Mouse (Mus musculus): ENCODE results near the gene Crygc. TPM values are rescaled to one million over a fixed set of nuclear protein-coding genes. Genes with fewer than 3 reads are reported as not detected.

Gene Crygc
- polyA plus RNA-seq, 1 experiment from 2014 or later, result not detected

GRCm38 (mm10) chr1:65103273-65103672 is 29.8 kb upstream of the Crygc start, which contains the start of gene Cryga:
Cryga (minus strand) TSS chr1:65103373.
- H3K4me2 ChIP-seq, result no peak within 1 kb of the TSS
- no peaks in the 10 kb centered on the region for H3K27me3 ChIP-seq
- H3K4me3 ChIP-seq (replicated peaks), result no peak within 1 kb of the TSS
- WGBS, result 92% methylated on average over 11 of the region's 11 CpGs
- no peak for ATAC-seq (replicated peaks; ENCODE audit: low FRiP score)
- no peaks in the 10 kb centered on the region for H3K4me1 ChIP-seq
- H3K9ac ChIP-seq, result no peak within 1 kb of the TSS
- no peaks in the 10 kb centered on the region for H3K9me3 ChIP-seq (replicated peaks)
- H3K27ac ChIP-seq, result no peak within 1 kb of the TSS
- H3K36me3 ChIP-seq, result no peaks in the 10 kb centered on the region

GRCm38 (mm10) chr1:65096953-65097352 is 23.5 kb upstream of the Crygc start:
- 87% methylated on average over 3 of the region's 3 CpGs for WGBS

GRCm38 (mm10) chr1:65091566-65091965 is 18.1 kb upstream of the Crygc start:
- 93% methylated on average over 3 of the region's 3 CpGs for WGBS
- ATAC-seq (replicated peaks; ENCODE audit: low FRiP score), result no peak

More at GRCm38 (mm10) chr1:65096953-65097352, 23.5 kb upstream of the Crygc start:
- no peaks in the 10 kb centered on the region for H3K9me3 ChIP-seq (replicated peaks)
- H3K4me3 ChIP-seq (replicated peaks), result no peak overlapping the region
- no peak overlapping the region for H3K4me2 ChIP-seq
- H3K36me3 ChIP-seq, result no peaks in the 10 kb centered on the region
- H3K27me3 ChIP-seq, result no peaks in the 10 kb centered on the region
- no peak overlapping the region for H3K27ac ChIP-seq
- H3K9ac ChIP-seq, result no peak overlapping the region
- no peaks in the 10 kb centered on the region for H3K4me1 ChIP-seq
- ATAC-seq (replicated peaks; ENCODE audit: low FRiP score), result no peak

GRCm38 (mm10) chr1:65090370-65090769 is 16.9 kb upstream of the Crygc start:
- WGBS, result 72% methylated on average over 2 of the region's 2 CpGs
- Histone ChIP-seq H3K27me3 (no peaks in the 10 kb centered on the region), H3K9ac (no peak overlapping the region), H3K9me3 (replicated peaks) (no peaks in the 10 kb centered on the region), H3K36me3 (no peaks in the 10 kb centered on the region), H3K27ac (no peak overlapping the region), H3K4me1 (no peaks in the 10 kb centered on the region), H3K4me3 (replicated peaks) (no peak overlapping the region), H3K4me2 (no peak overlapping the region)
- no peak for ATAC-seq (replicated peaks; ENCODE audit: low FRiP score)

More at GRCm38 (mm10) chr1:65091566-65091965, 18.1 kb upstream of the Crygc start:
- Histone ChIP-seq H3K9me3 (replicated peaks) (no peaks in the 10 kb centered on the region), H3K27ac (no peak overlapping the region), H3K4me2 (no peak overlapping the region), H3K4me3 (replicated peaks) (no peak overlapping the region), H3K9ac (no peak overlapping the region), H3K36me3 (no peaks in the 10 kb centered on the region), H3K27me3 (no peaks in the 10 kb centered on the region), H3K4me1 (no peaks in the 10 kb centered on the region)

- no peak overlapping the region for H3K9ac ChIP-seq
- no peak overlapping the region for H3K4me2 ChIP-seq
- H3K27ac ChIP-seq, result no peak overlapping the region
- no peaks in the 10 kb centered on the region for H3K27me3 ChIP-seq
- H3K4me3 ChIP-seq (replicated peaks), result no peak overlapping the region
- no peaks in the 10 kb centered on the region for H3K36me3 ChIP-seq
- H3K9me3 ChIP-seq (replicated peaks), result no peaks in the 10 kb centered on the region
- H3K4me1 ChIP-seq, result no peaks in the 10 kb centered on the region
- ATAC-seq (replicated peaks; ENCODE audit: low FRiP score), result no peak
- WGBS, result 72% methylated on average over 6 of the region's 6 CpGs
These were observed 15.3 kb upstream of the Crygc start for GRCm38 (mm10) chr1:65088567-65089356.

- H3K9me3 ChIP-seq (replicated peaks), result no peaks in the 10 kb centered on the region
- no peaks in the 10 kb centered on the region for H3K36me3 ChIP-seq
- no peaks in the 10 kb centered on the region for H3K27me3 ChIP-seq
- no peak within 1 kb of the TSS for H3K4me2 ChIP-seq
- no peaks in the 10 kb centered on the region for H3K4me1 ChIP-seq
- H3K4me3 ChIP-seq (replicated peaks), result no peak within 1 kb of the TSS
- no peak for ATAC-seq (replicated peaks; ENCODE audit: low FRiP score)
- 31% methylated on average over 7 of the region's 7 CpGs for WGBS
- no peak within 1 kb of the TSS for H3K9ac ChIP-seq
- no peak within 1 kb of the TSS for H3K27ac ChIP-seq
These were observed 8.7 kb upstream of the Crygc start, which contains the start of gene Crygb for GRCm38 (mm10) chr1:65082188-65082587. Crygb (minus strand) TSS chr1:65082288.

GRCm38 (mm10) chr1:65075607-65076006 is 2.1 kb upstream of the Crygc start:
- Histone ChIP-seq H3K4me3 (replicated peaks) (no peak overlapping the region), H3K4me1 (no peaks in the 10 kb centered on the region), H3K27ac (no peak overlapping the region), H3K9me3 (replicated peaks) (no peaks in the 10 kb centered on the region), H3K36me3 (no peaks in the 10 kb centered on the region), H3K4me2 (no peak overlapping the region), H3K9ac (no peak overlapping the region), H3K27me3 (no peaks in the 10 kb centered on the region)
- ATAC-seq (replicated peaks; ENCODE audit: low FRiP score), result no peak
- 20% methylated on average over 5 of the region's 5 CpGs for WGBS

GRCm38 (mm10) chr1:65067842-65068241 is 5.6 kb downstream of the Crygc start:
- Histone ChIP-seq H3K4me2 (no peak overlapping the region), H3K27ac (no peak overlapping the region), H3K9ac (no peak overlapping the region), H3K36me3 (no peaks in the 10 kb centered on the region), H3K4me1 (no peaks in the 10 kb centered on the region), H3K4me3 (replicated peaks) (no peak overlapping the region), H3K9me3 (replicated peaks) (no peaks in the 10 kb centered on the region), H3K27me3 (no peaks in the 10 kb centered on the region)
- ATAC-seq (replicated peaks; ENCODE audit: low FRiP score), result no peak

GRCm38 (mm10) chr1:65064201-65064600 is 9.3 kb downstream of the Crygc start:
- no peaks in the 10 kb centered on the region for H3K4me1 ChIP-seq
- H3K9me3 ChIP-seq (replicated peaks), result no peaks in the 10 kb centered on the region
- H3K36me3 ChIP-seq, result no peaks in the 10 kb centered on the region
- H3K9ac ChIP-seq, result no peak overlapping the region
- no peak overlapping the region for H3K4me2 ChIP-seq
- H3K4me3 ChIP-seq (replicated peaks), result no peak overlapping the region
- no peaks in the 10 kb centered on the region for H3K27me3 ChIP-seq
- ATAC-seq (replicated peaks; ENCODE audit: low FRiP score), result no peak
- no peak overlapping the region for H3K27ac ChIP-seq
- 52% methylated on average over 15 of the region's 15 CpGs for WGBS

GRCm38 (mm10) chr1:65063352-65063751 is 10.1 kb downstream of the Crygc start, which contains the start of gene Crygd:
Crygd (minus strand) TSS chr1:65063452.
- Histone ChIP-seq H3K27ac (no peak within 1 kb of the TSS), H3K9ac (no peak within 1 kb of the TSS), H3K27me3 (no peaks in the 10 kb centered on the region), H3K4me3 (replicated peaks) (no peak within 1 kb of the TSS), H3K36me3 (no peaks in the 10 kb centered on the region), H3K9me3 (replicated peaks) (no peaks in the 10 kb centered on the region), H3K4me2 (no peak within 1 kb of the TSS), H3K4me1 (no peaks in the 10 kb centered on the region)
- WGBS, result 84% methylated on average over 8 of the region's 8 CpGs
- no peak for ATAC-seq (replicated peaks; ENCODE audit: low FRiP score)

GRCm38 (mm10) chr1:65052140-65052539 is 21.3 kb downstream of the Crygc start:
- H3K9ac ChIP-seq, result no peak overlapping the region
- H3K27ac ChIP-seq, result no peak overlapping the region
- ATAC-seq (replicated peaks; ENCODE audit: low FRiP score), result no peak
- H3K36me3 ChIP-seq, result no peaks in the 10 kb centered on the region
- no peaks in the 10 kb centered on the region for H3K9me3 ChIP-seq (replicated peaks)
- no peaks in the 10 kb centered on the region for H3K27me3 ChIP-seq
- H3K4me2 ChIP-seq, result no peak overlapping the region
- H3K4me1 ChIP-seq, result peaks cover 12% of the 10 kb centered on the region; the same call in 1 of the 2 replicates
- H3K4me3 ChIP-seq (replicated peaks), result no peak overlapping the region
- WGBS, result 23% methylated on average over 2 of the region's 2 CpGs

GRCm38 (mm10) chr1:65051696-65052095 is 21.8 kb downstream of the Crygc start:
- no peak overlapping the region for H3K9ac ChIP-seq
- no peak overlapping the region for H3K4me3 ChIP-seq (replicated peaks)
- no peaks in the 10 kb centered on the region for H3K36me3 ChIP-seq
- no peak for ATAC-seq (replicated peaks; ENCODE audit: low FRiP score)
- H3K27me3 ChIP-seq, result no peaks in the 10 kb centered on the region
- H3K4me2 ChIP-seq, result no peak overlapping the region
- no peaks in the 10 kb centered on the region for H3K9me3 ChIP-seq (replicated peaks)
- peaks cover 12% of the 10 kb centered on the region; the same call in 1 of the 2 replicates for H3K4me1 ChIP-seq
- WGBS, result 60% methylated on average over 7 of the region's 7 CpGs
- H3K27ac ChIP-seq, result no peak overlapping the region
